Mouse (Mus musculus) forebrain, embryonic 16.5 days (tissue): Measurements from ENCODE around the gene 1700024B05Rik. TPM values are rescaled to one million over a fixed set of nuclear protein-coding genes. Genes with fewer than 3 reads are reported as not detected.
"Not testable (repeated sequence)": the region's sequence is repeated elsewhere in the genome, so short reads cannot be mapped to it uniquely, and the experiment has no call there.

Experiments used
- ATAC-seq: fragments of 200-750 bp; cut with Nextera tagmentation; 2 replicates; pipeline ENCODE4 v1.8.0; 2017; ENCODE audit warnings: mild to moderate bottlenecking, moderate library complexity
- H3K27ac ChIP-seq: fragments of 300-500 bp; sonication (generic); 2 replicates; pipeline ENCODE4 v1.5.1; 2014; ENCODE audit warnings: low read length, control low read depth
- H3K27me3 ChIP-seq: fragments of 300-500 bp; sonication (generic); replicated peaks from 2 replicates; pipeline ENCODE4 v1.6.1; 2014; ENCODE audit warnings: low read length; ENCODE audit not compliant: control insufficient read depth, insufficient read depth
- H3K36me3 ChIP-seq: fragments of 300-500 bp; sonication (generic); 2 replicates; pipeline ENCODE4 v1.6.1; 2014; ENCODE audit not compliant: control insufficient read depth, insufficient read depth
- H3K4me1 ChIP-seq: fragments of 300-500 bp; sonication (generic); replicated peaks from 2 replicates; pipeline ENCODE4 v1.6.1; 2014; ENCODE audit warnings: low read length; ENCODE audit not compliant: control insufficient read depth, insufficient read depth
- H3K4me2 ChIP-seq: fragments of 300-500 bp; sonication (generic); 2 replicates; pipeline ENCODE4 v1.6.1; 2014; ENCODE audit warnings: mild to moderate bottlenecking, low read length, control low read depth
- H3K4me3 ChIP-seq: fragments of 300-500 bp; sonication (generic); replicated peaks from 2 replicates; pipeline ENCODE4 v1.5.1; 2014; ENCODE audit warnings: mild to moderate bottlenecking, low read length, control low read depth
- H3K9ac ChIP-seq: fragments of 300-500 bp; sonication (generic); replicated peaks from 2 replicates; pipeline ENCODE4 v1.6.1; 2014; ENCODE audit warnings: low read depth, low read length, control low read depth
- H3K9me3 ChIP-seq: fragments of 300-500 bp; sonication (generic); 2 replicates; pipeline ENCODE4 v1.6.1; 2016; ENCODE audit warnings: low read length; ENCODE audit not compliant: control insufficient read depth
- WGBS: fragments of 180-500 bp; shearing (Covaris S2); extraction: QIAGEN DNeasy Blood & Tissue Kit; methylation state at CpG from one replicate; pipeline ENCODE4 v1.1.7; 2014; 5-methylcytosine and 5-hydroxymethylcytosine counted together
- polyA plus RNA-seq: library from polyadenylated mRNA; unstranded; fragments of >200 nt; fragmentation: Nextera tagmentation; extraction: Ambion mirVana; gene quantifications from 2 replicates; pipeline ENCODE4 v1.2.1, GENCODE M21; 2015

1700024B05Rik gene
- not detected in 2 replicates for polyA plus RNA-seq

GRCm38 (mm10) chr14:41943695-41944094 is at the start of gene 1700024B05Rik:
Gene 1700024B05Rik (plus strand): TSS chr14:41943995.
- H3K9ac ChIP-seq, H3K27ac ChIP-seq, H3K9me3 ChIP-seq, H3K36me3 ChIP-seq, H3K4me1 ChIP-seq, H3K4me3 ChIP-seq, H3K27me3 ChIP-seq, ATAC-seq, H3K4me2 ChIP-seq: not testable (repeated sequence)
- WGBS: 80% methylated on average over 1 of the region's 2 CpGs

GRCm38 (mm10) chr14:41907190-41907589 is 36.6 kb upstream of the 1700024B05Rik start, which contains the start of gene Gm7980:
Gene Gm7980 (minus strand): TSS chr14:41907290.
- H3K4me1 ChIP-seq, H3K9me3 ChIP-seq: not testable (repeated sequence)

DNA sequence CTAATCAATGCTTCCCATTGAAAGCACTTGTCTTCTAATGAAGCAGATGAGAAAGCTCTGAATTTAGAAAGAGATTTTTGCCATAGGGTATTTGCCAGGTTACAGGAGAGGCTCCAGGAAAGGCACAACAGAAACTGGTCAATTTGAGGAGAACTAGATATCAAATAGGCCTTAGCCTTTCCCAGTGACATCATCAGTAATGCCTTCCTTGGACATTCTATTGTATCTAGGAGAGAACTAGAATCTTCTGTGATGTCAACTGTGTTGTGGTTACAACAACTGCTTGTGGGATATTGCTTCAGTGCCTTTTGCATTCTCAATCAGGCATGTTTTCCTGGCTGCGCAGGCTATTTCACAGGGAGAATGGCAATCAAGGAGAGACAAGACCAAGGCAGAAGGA is 19.1 kb upstream of the 1700024B05Rik start, which contains the start of gene 1700049E17Rik1:
TSS of gene 1700049E17Rik1 (plus strand) at position 301 of the 400 bp plus-strand sequence.
- H3K36me3 ChIP-seq, H3K4me1 ChIP-seq, H3K4me3 ChIP-seq, H3K9me3 ChIP-seq, ATAC-seq, H3K4me2 ChIP-seq, H3K27me3 ChIP-seq, H3K27ac ChIP-seq, H3K9ac ChIP-seq: not testable (repeated sequence)
- no CpG with 5 or more reads among the region's 1 CpGs for WGBS

More at GRCm38 (mm10) chr14:41907190-41907589, 36.6 kb upstream of the 1700024B05Rik start, which contains the start of gene Gm7980:
- H3K4me2 ChIP-seq, H3K4me3 ChIP-seq, H3K36me3 ChIP-seq, ATAC-seq, H3K27me3 ChIP-seq, H3K27ac ChIP-seq, H3K9ac ChIP-seq: not testable (repeated sequence)
- no CpG with 5 or more reads among the region's 2 CpGs for WGBS

DNA sequence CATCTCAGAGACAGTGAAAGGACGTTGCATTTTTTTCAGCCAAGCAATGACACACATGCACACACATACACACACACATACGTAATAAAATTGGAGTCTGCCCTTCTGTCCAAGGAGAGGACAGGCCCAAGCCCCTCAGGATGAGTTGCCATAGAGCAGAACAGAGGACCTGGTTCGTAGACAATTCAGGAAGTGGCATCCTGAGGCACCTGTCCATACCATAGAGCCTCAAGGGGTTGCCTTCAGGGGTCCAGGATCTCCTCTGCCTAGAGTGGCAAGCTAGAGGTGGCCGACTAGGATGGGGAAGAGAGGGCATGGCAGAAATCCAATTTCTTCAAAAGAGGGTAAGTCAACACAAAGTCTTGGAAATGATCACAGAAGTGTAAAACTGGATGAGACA is 20.3 kb downstream of the 1700024B05Rik start:
- not testable (repeated sequence) for H3K4me2 ChIP-seq, H3K27me3 ChIP-seq, ATAC-seq, H3K9me3 ChIP-seq, H3K9ac ChIP-seq, H3K36me3 ChIP-seq, H3K4me1 ChIP-seq, H3K27ac ChIP-seq, H3K4me3 ChIP-seq
- WGBS: 77% methylated on average over 4 of the region's 4 CpGs

GRCm38 (mm10) chr14:41967827-41968226 is 24.0 kb downstream of the 1700024B05Rik start, which contains the start of gene Gm6401:
Gene Gm6401 (minus strand): TSS chr14:41967927.
- H3K4me1 ChIP-seq, H3K27me3 ChIP-seq, H3K4me3 ChIP-seq, ATAC-seq, H3K9me3 ChIP-seq, H3K36me3 ChIP-seq, H3K9ac ChIP-seq, H3K4me2 ChIP-seq, H3K27ac ChIP-seq: not testable (repeated sequence)
- 75% methylated on average over 1 of the region's 1 CpGs for WGBS

DNA sequence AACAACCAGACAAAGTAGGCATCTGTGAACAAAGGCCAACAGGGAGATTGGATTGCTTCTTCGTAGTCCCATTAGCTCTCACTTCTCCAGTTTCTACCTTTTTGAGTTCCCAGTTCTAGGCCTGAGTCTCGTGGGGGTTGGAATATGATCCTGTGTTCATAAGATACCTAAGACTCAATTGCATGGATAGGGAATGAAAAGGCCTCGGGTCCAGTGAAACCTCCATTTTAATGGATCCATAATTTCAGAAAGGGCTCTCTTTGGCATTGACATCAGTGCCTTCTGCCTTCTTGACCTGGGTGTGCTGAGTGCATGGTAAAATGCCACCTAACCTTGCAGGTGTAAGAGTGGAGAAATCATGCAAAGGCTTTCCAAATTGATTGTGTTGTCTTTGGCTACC is 24.8 kb downstream of the 1700024B05Rik start:
- H3K4me1 ChIP-seq, H3K4me3 ChIP-seq, H3K36me3 ChIP-seq, H3K27me3 ChIP-seq, H3K4me2 ChIP-seq, H3K9me3 ChIP-seq, H3K9ac ChIP-seq, ATAC-seq, H3K27ac ChIP-seq: not testable (repeated sequence)
- 62% methylated on average over 3 of the region's 3 CpGs for WGBS

- ATAC-seq, H3K4me1 ChIP-seq, H3K4me2 ChIP-seq, H3K36me3 ChIP-seq, H3K27me3 ChIP-seq, H3K9ac ChIP-seq, H3K9me3 ChIP-seq, H3K27ac ChIP-seq, H3K4me3 ChIP-seq: not testable (repeated sequence)
- no CpG with 5 or more reads among the region's 1 CpGs for WGBS
These were observed 39.4 kb downstream of the 1700024B05Rik start, which contains the start of gene Gm3543 for GRCm38 (mm10) chr14:41983225-41983624. Gene Gm3543 (minus strand): TSS chr14:41983325.

Other genes with a start within 250 kb of the 1700024B05Rik start
- not detected in 2 replicates for gene Gm8068, start 242.1 kb upstream of the 1700024B05Rik start, polyA plus RNA-seq
- gene Gm7929, start 193.4 kb upstream of the 1700024B05Rik start, polyA plus RNA-seq: not detected in 2 replicates
- not detected in 2 replicates for gene Gm47189, start 171.6 kb upstream of the 1700024B05Rik start, polyA plus RNA-seq
- not detected in 2 replicates for gene Gm7980, start 36.7 kb upstream of the 1700024B05Rik start, polyA plus RNA-seq
- gene 1700049E17Rik1, start 19.0 kb upstream of the 1700024B05Rik start, polyA plus RNA-seq: not detected in 2 replicates
- gene Gm6401, start 23.9 kb downstream of the 1700024B05Rik start, polyA plus RNA-seq: not detected in 2 replicates
- gene Gm3543, start 39.3 kb downstream of the 1700024B05Rik start, polyA plus RNA-seq: not detected in 2 replicates
- gene Gm7951, start 173.4 kb downstream of the 1700024B05Rik start, polyA plus RNA-seq: not detected in 2 replicates
- gene Gm17027, start 218.6 kb downstream of the 1700024B05Rik start, polyA plus RNA-seq: not detected in 2 replicates
- not detected in 2 replicates for gene Gm3573, start 246.8 kb downstream of the 1700024B05Rik start, polyA plus RNA-seq